Mouse (Mus musculus) embryonic stem cell, embryonic (primary cell): Measurements from ENCODE around the gene Sgf29.

Source experiments
- CTCF ChIA-PET, 4 experiments: fragments of 300-600 bp in 2 of 4; fragments of 350-600 bp in 2 of 4; sonication (Branson Sonifier 250); formaldehyde crosslinking; loops; one replicate each; lab custom pipeline; 2022; ENCODE audit warnings: inconsistent platforms in 2 of 4; lab: Charles Lee
- POLR2A ChIA-PET, 4 experiments: fragments of 300-600 bp in 2 of 4; fragments of 350-600 bp in 2 of 4; sonication (Branson Sonifier 250); formaldehyde crosslinking; loops; one replicate each; lab custom pipeline; 2022; ENCODE audit warnings: antibody characterized with exemption in 4 of 4, inconsistent platforms in 1 of 4; lab: Charles Lee

Sgf29 gene

GRCm38 (mm10) chr7:126649231-126650051 is at the start of gene Sgf29:
Gene Sgf29, plus strand, starts transcription at chr7:126649309.
- ChIA-PET POLR2A (interaction anchor here (0.6 to 4.3 kb wide), 66 partner anchors 8 to 455 kb away, joined by 3 to 60 read pairs (median 4); partner anchors contain the start of genes Apobr (in 2 of the 4), Cln3 (in 2 of the 4), Eif3c (in 2 of the 4) and AI467606 (in 1 of the 4)), CTCF (interaction anchor here (0.6 to 5.2 kb wide), 18 partner anchors 29 to 819 kb away, joined by 3 to 46 read pairs (median 4); partner anchors contain the start of gene Bola2 (in 1 of the 4))

- ChIA-PET CTCF (interaction anchor here in 3 of 4 experiments (0.7 to 2.6 kb wide), 6 partner anchors 14 to 159 kb away, joined by 3 to 12 read pairs (median 4); no protein-coding TSS in a partner anchor), POLR2A (interaction anchor here in 3 of 4 experiments (0.7 to 3.4 kb wide), 11 partner anchors 13 to 311 kb away, joined by 3 to 12 read pairs (median 5); partner anchors contain the start of genes Apobr (in 1 of the 3), Cln3 (in 1 of the 3) and Eif3c (in 1 of the 3))
Observed at GRCm38 (mm10) chr7:126601896-126602295, 47.2 kb upstream of the Sgf29 start.

- ChIA-PET POLR2A (interaction anchor here in 3 of 4 experiments (0.6 to 3.4 kb wide), 10 partner anchors 12 to 89 kb away, joined by 3 to 12 read pairs (median 4); partner anchors contain the start of genes Apobr (in 1 of the 3), Cln3 (in 1 of the 3) and Eif3c (in 1 of the 3)), CTCF (interaction anchor here in 2 of 4 experiments (0.7 to 2.6 kb wide), 4 partner anchors 13 to 62 kb away, joined by 3 to 6 read pairs (median 4); no protein-coding TSS in a partner anchor)
Observed at GRCm38 (mm10) chr7:126602650-126603049, 46.5 kb upstream of the Sgf29 start.

GRCm38 (mm10) chr7:126606611-126607010 is 42.5 kb upstream of the Sgf29 start:
- ChIA-PET POLR2A (interaction anchor here in 3 of 4 experiments (0.8 to 4.0 kb wide), 7 partner anchors 18 to 132 kb away, joined by 3 to 25 read pairs (median 4); no protein-coding TSS in a partner anchor), CTCF (interaction anchor here in 2 of 4 experiments (0.6 to 2.0 kb wide), 3 partner anchors 19 to 30 kb away, joined by 3 to 7 read pairs (median 3); no protein-coding TSS in a partner anchor)

GRCm38 (mm10) chr7:126607064-126607463 is 42.0 kb upstream of the Sgf29 start:
- CTCF ChIA-PET = interaction anchor here in 3 of 4 experiments (0.6 to 2.0 kb wide), 4 partner anchors 19 to 769 kb away, joined by 3 to 7 read pairs (median 3); no protein-coding TSS in a partner anchor
- POLR2A ChIA-PET = interaction anchor here in 3 of 4 experiments (0.8 to 4.0 kb wide), 7 partner anchors 17 to 132 kb away, joined by 3 to 25 read pairs (median 4); no protein-coding TSS in a partner anchor

- ChIA-PET CTCF (interaction anchor here in 2 of 4 experiments (0.5 to 2.0 kb wide), 2 partner anchors 20 to 147 kb away, joined by 5 to 7 read pairs; no protein-coding TSS in a partner anchor), POLR2A (interaction anchor here in 3 of 4 experiments (0.6 to 4.0 kb wide), 6 partner anchors 17 to 185 kb away, joined by 3 to 25 read pairs (median 4); no protein-coding TSS in a partner anchor)
Observed at GRCm38 (mm10) chr7:126607796-126608195, 41.3 kb upstream of the Sgf29 start.

GRCm38 (mm10) chr7:126612736-126613135 is 36.4 kb upstream of the Sgf29 start:
- ChIA-PET CTCF (interaction anchor here in 1 of 4 experiments (0.7 to 1.4 kb wide), 2 partner anchors 13 to 25 kb away, joined by 3 to 5 read pairs; no protein-coding TSS in a partner anchor), POLR2A (interaction anchor here in 2 of 4 experiments (0.9 to 3.4 kb wide), 3 partner anchors 12 to 29 kb away, joined by 3 to 22 read pairs (median 3); partner anchors contain the start of gene Apobr (in 1 of the 2))

GRCm38 (mm10) chr7:126616707-126617106 is 32.4 kb upstream of the Sgf29 start:
- POLR2A ChIA-PET = interaction anchor here in 2 of 4 experiments (0.7 to 4.0 kb wide), 3 partner anchors 8 to 73 kb away, joined by 3 to 14 read pairs (median 10); no protein-coding TSS in a partner anchor
- CTCF ChIA-PET = interaction anchor here in 3 of 4 experiments (0.6 to 4.3 kb wide), 5 partner anchors 9 to 33 kb away, joined by 3 to 12 read pairs (median 3); no protein-coding TSS in a partner anchor

GRCm38 (mm10) chr7:126619559-126620275 is 29.4 kb upstream of the Sgf29 start:
- CTCF ChIA-PET = no interaction called here

GRCm38 (mm10) chr7:126621452-126622359 is 27.4 kb upstream of the Sgf29 start:
- CTCF ChIA-PET = interaction anchor here in 2 of 4 experiments (0.6 to 1.3 kb wide), 3 partner anchors 33 to 34 kb away, joined by 3 to 4 read pairs (median 4); no protein-coding TSS in a partner anchor
- POLR2A ChIA-PET = interaction anchor here (0.6 to 6.3 kb wide), 29 partner anchors 12 to 1161 kb away, joined by 3 to 50 read pairs (median 4); partner anchors contain the start of genes Apobr (in 2 of the 4) and Eif3c (in 1 of the 4)

More at GRCm38 (mm10) chr7:126619559-126620275, 29.4 kb upstream of the Sgf29 start:
- POLR2A ChIA-PET = interaction anchor here in 1 of 4 experiments (1.4 kb wide), 1 partner anchor 54 kb away, joined by 3 read pairs; no protein-coding TSS in a partner anchor

GRCm38 (mm10) chr7:126623381-126623780 is 25.7 kb upstream of the Sgf29 start:
- POLR2A ChIA-PET = interaction anchor here in 3 of 4 experiments (0.6 to 6.3 kb wide), 20 partner anchors 9 to 467 kb away, joined by 3 to 50 read pairs (median 10); partner anchors contain the start of gene Apobr (in 1 of the 3)
- CTCF ChIA-PET = no interaction called here

GRCm38 (mm10) chr7:126624774-126625173 is 24.3 kb upstream of the Sgf29 start:
- ChIA-PET POLR2A (interaction anchor here (0.6 to 6.3 kb wide), 72 partner anchors 9 to 721 kb away, joined by 3 to 50 read pairs (median 5); partner anchors contain the start of genes Sgf29 (in 3 of the 4), Apobr (in 2 of the 4), Cln3 (in 1 of the 4) and Eif3c (in 1 of the 4)), CTCF (interaction anchor here (0.6 to 1.8 kb wide), 15 partner anchors 8 to 248 kb away, joined by 3 to 7 read pairs (median 3); partner anchors contain the start of gene Spns1 (in 1 of the 4))

- ChIA-PET POLR2A (interaction anchor here (0.6 to 6.3 kb wide), 67 partner anchors 8 to 721 kb away, joined by 3 to 50 read pairs (median 4); partner anchors contain the start of genes Apobr (in 3 of the 4), Sgf29 (in 3 of the 4), Cln3 (in 2 of the 4) and Eif3c (in 2 of the 4)), CTCF (interaction anchor here in 3 of 4 experiments (0.9 to 1.8 kb wide), 8 partner anchors 8 to 248 kb away, joined by 3 to 6 read pairs (median 3); partner anchors contain the start of gene Spns1 (in 1 of the 3))
Observed at GRCm38 (mm10) chr7:126625369-126625768, 23.7 kb upstream of the Sgf29 start.

GRCm38 (mm10) chr7:126625807-126626600 is 23.1 kb upstream of the Sgf29 start:
- ChIA-PET CTCF (interaction anchor here (0.8 to 1.8 kb wide), 5 partner anchors 9 to 50 kb away, joined by 3 to 11 read pairs (median 4); no protein-coding TSS in a partner anchor), POLR2A (interaction anchor here (0.6 to 6.3 kb wide), 50 partner anchors 8 to 391 kb away, joined by 3 to 50 read pairs (median 5); partner anchors contain the start of genes Apobr (in 3 of the 4), Sgf29 (in 3 of the 4), Cln3 (in 2 of the 4) and Eif3c (in 2 of the 4))
